Mouse (Mus musculus): Measurements from ENCODE around the gene Ptcd3. TPM values are rescaled to one million over a fixed set of nuclear protein-coding genes. Genes with fewer than 3 reads are reported as not detected.

Ptcd3 gene
- total RNA-seq (2015) (49.9 and 52.8 TPM in 2 replicates), total RNA-seq (2017) (63.1 and 72.9 TPM in 2 replicates)

DNA sequence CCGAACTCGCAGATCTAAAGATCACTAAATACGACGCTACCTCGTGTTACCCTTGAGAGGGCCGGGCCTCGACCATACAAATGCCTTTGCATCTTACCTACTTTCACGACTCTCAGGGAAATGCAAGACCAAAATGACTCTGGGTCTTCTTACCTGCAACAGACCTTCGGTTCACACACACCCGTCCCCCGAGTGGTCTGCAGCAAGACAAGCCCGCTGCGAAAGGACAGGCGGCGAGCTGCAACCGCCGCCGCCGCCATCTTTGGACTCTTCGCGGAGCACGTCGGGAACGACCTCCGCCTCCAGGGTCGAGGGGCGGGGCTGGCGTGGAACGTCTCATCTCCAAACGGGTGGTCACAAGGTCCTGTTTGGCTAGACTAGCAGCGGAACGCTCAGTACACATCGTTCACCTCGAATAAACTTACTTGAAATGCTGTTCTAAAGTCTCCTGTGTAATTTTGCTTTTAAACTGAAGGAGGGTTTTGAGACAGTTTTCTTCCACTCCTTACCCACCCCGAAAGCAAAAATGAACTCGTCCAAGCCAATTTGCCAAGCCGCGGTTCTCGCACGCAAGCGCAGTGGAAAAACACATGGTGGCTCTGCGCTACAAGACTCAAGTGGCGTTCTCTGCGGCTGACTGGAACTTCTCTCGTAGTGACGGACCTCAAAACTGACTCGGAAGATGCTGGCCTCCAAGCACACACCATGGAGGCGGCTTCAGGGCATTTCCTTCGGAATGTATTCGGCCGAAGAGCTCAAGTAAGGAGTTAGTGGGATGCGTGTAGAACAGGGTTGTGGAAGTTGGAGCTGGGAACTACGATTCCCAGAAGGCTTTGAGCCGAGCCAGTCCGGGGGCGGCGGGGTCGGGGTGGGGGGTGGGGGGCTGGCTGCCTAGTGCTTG lies at the start of gene Ptcd3, which contains the start of gene Polr1a:
Gene Ptcd3, minus strand, starts transcription at position 270 of the 901 bp plus-strand sequence.
Gene Polr1a, plus strand, starts transcription at position 573 of the 901 bp plus-strand sequence.
- ATAC-seq (ENCODE audit: poor library complexity, severe bottlenecking) = peak; percentile 98

DNA sequence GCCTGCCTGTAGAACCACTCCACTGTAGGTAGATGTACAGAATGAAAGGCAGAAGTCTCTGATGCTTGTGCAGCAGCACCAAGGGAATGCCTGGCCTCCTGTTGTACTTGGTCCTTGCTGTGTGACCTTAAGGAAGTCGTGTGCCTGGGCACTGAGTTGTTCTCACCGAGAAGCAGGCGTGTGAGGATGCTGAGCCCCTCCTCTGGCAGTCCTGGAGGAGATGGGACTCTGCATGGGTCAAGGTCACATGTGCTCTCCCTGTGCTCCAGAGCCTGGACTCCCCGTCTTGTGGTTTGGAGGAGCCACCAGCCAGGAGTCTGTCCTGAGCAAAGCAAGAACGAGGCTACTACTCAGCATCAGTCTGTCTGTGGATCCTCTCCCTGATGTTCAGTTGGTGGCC lies 42.6 kb upstream of the Ptcd3 start:
- ATAC-seq (ENCODE audit: poor library complexity, severe bottlenecking) = no peak

DNA sequence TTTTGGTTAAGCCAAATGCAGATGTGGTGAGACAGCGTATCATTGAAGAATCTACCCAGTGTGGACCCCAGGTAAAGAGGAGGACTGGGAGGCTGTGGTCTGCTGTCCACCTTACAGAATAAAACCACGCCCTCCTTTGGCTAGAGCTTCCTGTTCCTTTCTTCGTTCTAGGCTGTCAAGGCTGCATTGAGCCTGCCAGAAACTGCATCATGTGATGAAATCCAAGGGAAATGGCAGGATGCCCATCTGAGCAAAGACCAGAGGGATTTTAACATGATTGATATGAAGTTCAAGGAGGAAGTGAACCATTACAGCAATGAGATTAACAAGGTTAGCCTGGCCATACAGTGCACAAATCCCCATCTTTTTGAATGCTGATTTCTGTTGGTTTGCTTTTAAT lies 42.0 kb upstream of the Ptcd3 start:
- ATAC-seq (ENCODE audit: poor library complexity, severe bottlenecking) = peak; percentile 71

DNA sequence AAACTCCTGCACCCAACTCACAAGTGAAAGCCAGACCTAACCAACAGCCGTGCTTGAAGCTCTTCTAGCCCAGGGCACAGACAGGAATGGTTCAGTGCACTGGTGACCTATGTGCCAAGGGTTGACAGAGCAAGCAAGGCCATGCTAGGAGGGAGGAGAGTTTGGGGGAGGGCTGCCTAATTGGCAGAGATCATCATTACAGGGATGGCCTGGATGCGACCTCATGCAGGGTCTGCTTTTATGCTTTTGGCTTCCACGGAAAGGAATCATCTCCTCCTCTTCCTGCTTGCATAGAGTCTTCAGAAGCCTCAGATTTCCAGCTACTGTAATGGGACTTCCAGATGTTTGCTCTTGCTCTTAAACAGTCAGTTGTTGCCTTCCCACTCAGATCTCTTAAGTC lies 41.2 kb upstream of the Ptcd3 start:
- no peak for ATAC-seq (ENCODE audit: poor library complexity, severe bottlenecking)

DNA sequence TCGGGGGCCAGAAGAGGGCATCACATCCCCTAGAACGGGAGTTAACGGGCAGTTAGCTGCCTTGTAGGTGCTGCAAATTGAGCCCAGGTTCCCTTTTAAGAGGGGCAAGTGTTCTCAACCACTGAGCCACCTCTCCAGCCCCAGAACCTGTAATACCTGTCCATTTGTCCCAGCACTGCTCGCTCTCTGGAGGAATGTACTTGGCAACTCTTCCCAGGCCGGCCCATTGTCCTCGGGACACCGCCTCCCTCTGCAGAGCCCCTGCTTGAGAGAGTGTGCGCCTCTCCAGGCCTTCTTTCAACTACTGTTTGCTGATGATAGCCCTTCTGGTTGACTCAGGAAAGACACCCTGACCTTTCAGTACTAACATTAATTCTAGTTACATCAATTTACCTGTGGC lies 37.6 kb upstream of the Ptcd3 start:
- no peak for ATAC-seq (ENCODE audit: poor library complexity, severe bottlenecking)

DNA sequence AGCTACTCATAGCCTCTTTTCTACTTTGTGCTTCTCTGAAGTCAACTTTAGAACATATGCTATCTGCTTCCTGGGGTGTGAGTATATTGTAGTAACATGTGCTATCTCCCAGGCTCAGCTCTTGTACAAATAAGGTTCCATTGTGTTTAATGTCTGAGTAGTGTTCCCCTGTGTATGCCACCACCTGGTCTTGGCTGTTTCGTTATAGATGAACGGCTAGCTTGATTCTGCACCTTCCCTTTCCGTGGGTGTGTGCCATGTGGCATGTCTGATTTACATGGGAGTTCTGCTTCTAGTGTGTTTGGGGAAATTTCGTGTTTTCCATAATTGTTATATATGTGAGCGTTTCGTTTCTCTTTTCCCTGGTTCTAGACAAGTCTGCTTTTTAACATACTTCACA lies 36.6 kb upstream of the Ptcd3 start:
- no peak for ATAC-seq (ENCODE audit: poor library complexity, severe bottlenecking)

DNA sequence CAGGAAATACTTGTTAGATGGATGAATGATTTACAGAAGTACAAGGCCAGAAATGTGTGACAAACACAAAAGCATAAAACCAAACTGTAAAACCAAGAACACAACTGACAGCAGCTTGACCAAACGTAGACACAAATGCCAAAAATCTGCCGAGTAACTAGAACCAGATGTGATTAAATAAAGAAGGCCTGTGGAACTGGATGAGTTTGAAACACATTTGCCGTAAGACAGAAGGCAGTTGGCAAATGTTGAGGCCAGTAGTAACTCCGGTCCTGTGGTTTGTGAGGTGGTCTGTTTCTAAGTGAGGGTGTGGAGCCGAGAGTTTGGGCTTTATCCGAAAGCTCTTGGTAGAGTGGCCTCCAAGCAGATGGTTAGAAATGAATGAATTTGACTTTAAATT lies 32.4 kb upstream of the Ptcd3 start:
- ATAC-seq (ENCODE audit: poor library complexity, severe bottlenecking) = no peak

DNA sequence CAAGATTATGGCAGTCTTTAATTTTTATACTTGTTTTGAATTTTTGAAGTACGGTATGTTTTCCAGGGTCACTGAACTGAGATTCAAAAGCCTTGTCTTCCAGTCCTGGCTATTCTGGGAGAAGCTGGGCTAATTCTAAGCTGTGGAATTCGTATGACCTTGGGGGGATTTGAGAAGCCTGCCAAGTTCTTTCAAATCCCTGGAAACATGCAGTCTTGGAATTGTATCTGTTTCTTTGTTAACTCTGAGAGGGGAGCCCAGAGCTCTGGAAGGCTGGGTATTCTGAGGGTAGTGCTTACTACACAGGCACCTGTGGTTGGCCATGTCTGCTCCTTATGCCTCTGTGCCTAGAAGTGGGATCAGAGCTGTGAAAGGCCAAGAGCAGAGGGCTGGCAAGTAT lies 27.2 kb upstream of the Ptcd3 start:
- no peak for ATAC-seq (ENCODE audit: poor library complexity, severe bottlenecking)

DNA sequence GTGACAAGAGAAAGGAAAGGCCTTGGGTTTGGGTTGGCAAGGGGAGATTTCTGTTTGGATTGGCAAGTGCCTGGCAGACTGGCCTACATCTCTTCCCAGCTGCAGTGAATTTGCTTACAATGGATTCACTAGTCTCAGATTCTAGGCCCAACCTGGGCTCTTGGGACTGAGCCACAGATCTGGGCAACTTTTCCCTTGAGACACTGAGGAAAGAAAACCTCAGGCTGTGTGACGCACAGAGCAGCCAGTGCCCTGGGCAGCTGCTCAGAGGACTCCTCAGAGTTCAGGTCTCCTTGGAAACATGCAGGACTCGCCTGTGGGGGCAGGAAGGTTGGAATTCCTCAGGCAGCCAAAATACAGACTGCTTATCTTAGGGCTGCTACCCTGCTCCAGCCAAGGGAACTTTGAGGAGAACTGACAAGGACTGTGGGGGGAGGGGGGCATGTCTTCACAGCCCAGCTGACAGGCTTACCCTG lies 25.6 kb upstream of the Ptcd3 start:
- ATAC-seq (ENCODE audit: poor library complexity, severe bottlenecking) = no peak

DNA sequence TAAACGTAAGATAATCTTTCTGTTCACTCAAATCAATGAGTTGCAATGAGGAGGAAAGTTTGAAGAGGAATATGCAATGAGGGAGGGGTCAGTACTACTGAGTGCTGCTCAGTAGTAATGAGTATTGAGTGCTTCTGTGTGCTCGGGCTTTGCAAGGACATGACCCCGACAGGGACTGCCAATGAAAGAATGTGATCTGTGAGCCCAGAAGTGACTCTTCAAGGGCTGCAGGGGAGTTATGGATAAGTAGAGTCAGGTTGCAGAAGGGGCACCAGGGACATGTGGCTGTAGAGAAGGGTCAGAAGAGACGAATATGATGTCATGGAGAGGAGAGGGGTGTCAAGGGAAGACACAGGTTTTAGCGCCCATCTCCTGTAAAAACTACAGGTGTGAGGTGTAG lies 23.8 kb upstream of the Ptcd3 start:
- no peak for ATAC-seq (ENCODE audit: poor library complexity, severe bottlenecking)

DNA sequence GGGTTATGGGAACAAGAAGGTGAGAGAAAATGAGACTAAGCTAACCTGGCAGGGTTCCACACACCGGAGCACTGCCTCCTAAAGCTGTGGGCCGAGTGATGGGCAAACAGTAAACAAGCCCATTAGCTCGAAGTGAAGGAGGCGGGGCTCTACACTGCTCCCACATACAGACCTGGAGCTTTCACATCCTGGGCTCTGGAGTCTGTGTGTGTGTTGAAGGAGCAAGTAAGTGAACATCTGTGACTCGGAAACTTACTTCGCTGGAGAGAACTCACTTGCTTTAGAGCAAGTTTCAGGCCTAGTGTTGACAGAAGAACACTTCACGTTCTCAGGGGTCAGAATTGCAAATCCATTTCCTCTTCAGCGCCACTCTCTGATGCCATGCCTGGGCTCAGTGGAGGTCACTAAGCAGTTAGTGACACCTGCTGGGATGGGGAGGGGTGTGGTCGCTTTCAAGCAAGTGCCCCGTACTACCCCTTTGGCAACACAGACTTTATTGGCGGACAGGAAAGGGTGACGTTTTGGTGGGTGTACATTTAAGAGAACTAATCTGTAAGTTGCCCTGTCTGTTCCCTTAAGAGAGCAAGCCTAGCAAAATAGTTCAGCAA lies 22.4 kb upstream of the Ptcd3 start:
- 0 out of 2 replicates have a peak, but pooled peaks have one; percentile 11 for ATAC-seq (ENCODE audit: poor library complexity, severe bottlenecking)

DNA sequence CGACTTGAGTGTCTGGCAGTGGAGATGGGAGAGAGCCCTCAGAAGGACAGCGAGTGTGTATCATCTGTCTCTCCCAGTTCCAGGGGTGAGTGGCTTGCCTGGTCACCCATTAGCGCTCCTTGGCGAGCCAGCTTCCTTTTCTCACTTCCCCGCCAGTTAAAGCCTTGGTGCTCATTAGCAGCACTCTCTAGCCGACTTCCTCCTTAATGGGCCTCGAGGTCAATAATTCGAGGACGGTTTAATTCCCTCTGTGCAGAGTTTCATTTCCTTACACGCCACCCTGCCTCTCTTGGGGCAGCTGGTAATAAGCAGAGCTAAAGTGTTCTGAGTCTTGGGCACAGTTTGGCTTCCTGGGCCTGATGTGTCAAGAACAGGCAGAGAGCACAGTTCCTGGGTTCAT lies 21.5 kb upstream of the Ptcd3 start:
- peak; percentile 75 for ATAC-seq (ENCODE audit: poor library complexity, severe bottlenecking)

DNA sequence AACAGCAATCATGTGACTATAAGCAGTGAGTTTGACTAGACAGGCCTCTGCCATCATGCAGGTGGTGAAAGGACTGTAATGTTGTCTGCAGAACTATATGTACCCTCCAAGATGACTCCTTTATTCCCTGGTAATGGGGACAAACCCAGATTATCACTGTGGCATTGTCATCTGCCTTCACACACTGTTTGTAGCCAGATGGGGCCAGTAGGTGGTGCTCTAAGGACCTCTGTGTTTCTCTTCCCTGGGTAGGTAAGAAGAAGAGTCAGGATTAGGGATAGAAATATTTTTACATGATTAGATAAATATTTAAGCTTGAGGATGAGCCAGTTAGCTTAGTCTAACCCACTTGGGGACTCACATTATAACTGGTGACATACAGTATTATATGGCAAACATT lies 19.4 kb upstream of the Ptcd3 start:
- ATAC-seq (ENCODE audit: poor library complexity, severe bottlenecking) = no peak

DNA sequence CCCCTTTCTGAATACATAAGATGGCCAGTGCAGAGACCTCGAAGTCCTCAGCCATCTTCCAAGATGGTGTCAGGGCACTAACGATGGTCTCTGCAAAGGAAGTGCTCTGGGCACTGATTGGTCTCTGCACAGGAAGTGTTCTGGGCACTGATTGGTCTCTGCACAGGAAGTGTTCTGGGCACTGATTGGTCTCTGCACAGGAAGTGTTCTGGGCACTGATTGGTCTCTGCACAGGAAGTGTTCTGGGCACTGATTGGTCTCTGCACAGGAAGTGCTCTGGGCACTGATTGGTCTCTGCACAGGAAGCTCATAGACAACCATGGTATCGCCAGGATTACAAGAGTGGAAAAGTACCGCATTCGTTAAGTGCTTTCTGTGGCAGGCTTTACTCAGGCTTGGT lies 16.7 kb upstream of the Ptcd3 start:
- ATAC-seq (ENCODE audit: poor library complexity, severe bottlenecking) = peak; percentile 34

DNA sequence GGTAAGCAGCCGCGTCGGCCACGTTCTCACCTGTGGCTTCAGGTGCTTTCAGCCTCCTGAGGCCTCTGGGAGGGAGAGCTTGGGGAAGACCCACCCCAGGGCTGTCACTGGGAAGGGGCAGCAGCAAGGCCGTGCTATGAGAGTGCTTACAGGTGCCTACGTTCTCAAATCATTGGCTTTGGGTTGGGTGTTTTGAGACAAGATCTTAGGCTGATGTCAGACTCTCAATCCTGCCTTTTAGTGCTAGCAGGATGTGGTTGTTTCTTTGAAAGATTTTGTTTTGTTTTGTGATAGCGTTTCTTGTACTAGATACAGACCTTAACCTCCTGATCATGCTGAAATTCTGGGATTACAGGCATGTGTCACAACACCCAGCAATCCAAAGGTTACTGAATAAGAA lies 12.2 kb upstream of the Ptcd3 start:
- ATAC-seq (ENCODE audit: poor library complexity, severe bottlenecking) = no peak

DNA sequence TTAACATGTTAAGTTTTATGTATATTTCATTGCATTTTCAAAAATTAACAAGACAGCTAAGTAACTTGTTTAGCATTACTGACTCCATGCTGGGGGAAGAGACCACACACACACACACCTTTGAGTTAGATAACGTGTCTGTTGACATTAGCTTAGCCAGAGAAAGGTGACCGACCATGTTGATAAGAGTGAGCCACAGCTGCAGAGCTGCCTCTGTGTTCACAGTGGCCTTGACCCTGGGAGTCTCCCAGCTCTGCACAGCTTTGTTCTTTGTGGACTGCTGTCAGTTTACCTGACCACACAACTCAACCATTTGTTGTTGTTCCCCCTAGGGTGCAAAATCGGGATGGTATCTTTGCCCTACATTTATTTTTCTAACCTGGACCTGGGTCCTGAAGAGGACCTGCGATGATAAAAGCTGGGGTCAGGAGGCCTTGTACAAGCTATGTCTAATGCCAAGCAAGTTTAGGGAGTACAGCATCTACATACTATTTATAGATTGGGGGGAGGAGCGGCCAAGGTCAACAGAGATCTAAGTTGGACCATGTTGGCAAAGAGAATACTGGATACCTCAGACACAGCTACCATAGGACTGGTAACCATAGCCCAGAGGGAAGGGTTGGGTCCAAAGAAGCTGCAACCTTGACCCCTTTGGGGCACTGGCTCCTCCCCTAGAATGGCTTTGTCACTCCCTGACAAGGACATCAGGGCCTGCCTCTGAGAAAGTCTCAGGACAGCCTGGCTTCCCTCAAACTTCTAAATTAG lies 3.3 kb upstream of the Ptcd3 start:
- ATAC-seq (ENCODE audit: poor library complexity, severe bottlenecking) = no peak

DNA sequence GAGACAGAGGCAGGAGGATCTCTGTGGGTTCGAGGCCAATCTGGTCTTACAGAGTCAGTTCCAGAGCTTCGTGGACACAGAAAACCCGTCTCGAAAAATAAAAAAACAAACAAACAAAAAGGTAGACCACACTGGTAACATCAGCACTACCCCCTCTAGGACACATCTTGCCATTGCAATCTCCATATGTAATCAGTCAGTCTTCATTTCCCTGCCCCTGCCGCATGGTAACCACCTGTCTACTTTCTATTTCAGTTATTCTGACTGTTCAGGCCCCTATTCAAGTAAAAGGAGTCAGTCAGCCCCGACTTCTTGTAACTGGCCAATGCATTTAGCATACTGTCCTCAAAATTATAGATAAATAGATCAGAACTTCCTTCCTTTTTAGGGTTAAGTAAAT lies 1.3 kb upstream of the Ptcd3 start:
- ATAC-seq (ENCODE audit: poor library complexity, severe bottlenecking) = peak; percentile 16; the same call in 1 of the 2 replicates

DNA sequence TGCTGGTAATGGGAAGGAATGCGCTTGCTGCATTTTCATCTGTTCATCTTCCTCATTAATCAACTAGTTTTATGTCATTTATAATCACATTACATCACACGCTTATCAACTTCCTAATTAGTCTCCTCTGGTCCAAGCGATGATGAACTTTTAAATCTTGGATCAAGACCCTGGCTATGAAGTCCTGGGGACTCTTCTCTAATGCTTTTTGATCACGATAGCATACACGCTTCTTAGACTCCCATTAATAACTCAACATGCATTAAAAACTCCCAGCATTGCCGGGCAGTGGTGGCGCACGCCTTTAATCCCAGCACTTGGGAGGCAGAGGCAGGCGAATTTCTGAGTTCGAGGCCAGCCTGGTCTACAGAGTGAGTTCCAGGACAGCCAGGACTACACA lies 834 bp upstream of the Ptcd3 start:
- no peak for ATAC-seq (ENCODE audit: poor library complexity, severe bottlenecking)

DNA sequence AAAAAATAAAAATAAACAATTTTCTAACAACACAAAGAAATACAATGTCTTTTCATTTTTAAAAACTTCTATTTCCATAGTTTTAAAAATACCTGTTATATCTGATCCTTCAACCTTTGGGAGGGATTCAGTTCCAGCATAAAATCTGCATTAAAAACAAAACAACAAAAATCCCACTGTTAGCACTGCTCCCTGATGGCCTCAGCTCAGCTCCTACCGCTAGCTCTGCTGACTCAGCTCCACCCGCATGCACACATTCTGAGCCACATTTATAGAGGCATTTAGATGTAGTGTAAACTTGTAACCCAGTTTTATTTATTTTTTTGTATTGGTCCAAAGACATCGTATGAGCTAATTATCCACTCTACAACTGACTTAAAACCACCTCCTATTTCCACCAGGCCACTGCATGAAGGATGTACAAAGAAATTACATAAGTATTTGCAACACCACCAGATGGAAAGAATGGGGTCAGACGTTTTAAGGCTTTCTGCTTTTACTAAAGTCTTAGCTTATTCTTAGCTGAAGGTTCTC lies 781 bp downstream of the Ptcd3 start:
- no peak for ATAC-seq (ENCODE audit: poor library complexity, severe bottlenecking)

DNA sequence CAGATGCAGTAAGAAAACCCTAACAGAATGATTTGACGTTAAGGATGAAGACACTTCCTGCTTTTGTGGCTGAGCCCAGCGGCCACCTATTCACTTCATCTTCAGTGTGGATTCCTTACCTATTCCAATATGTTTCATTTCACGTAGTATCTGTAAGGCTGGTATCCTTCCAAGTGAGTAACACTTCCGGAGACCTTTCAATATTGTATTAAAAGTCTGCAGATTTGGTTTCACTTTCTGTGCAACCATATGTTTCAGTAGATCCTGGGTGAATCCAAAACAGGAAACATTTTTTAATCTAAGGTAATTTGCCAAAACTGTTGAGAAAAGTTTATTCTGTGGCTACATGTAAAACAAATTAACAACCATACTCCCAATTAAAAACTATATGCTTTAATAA lies 15.3 kb downstream of the Ptcd3 start:
- no peak for ATAC-seq (ENCODE audit: poor library complexity, severe bottlenecking)

Measured in megakaryocyte, adult 5-6 weeks (primary cell).